Mouse (Mus musculus): ENCODE data around the gene Rbm47.

Rbm47 gene

DNA sequence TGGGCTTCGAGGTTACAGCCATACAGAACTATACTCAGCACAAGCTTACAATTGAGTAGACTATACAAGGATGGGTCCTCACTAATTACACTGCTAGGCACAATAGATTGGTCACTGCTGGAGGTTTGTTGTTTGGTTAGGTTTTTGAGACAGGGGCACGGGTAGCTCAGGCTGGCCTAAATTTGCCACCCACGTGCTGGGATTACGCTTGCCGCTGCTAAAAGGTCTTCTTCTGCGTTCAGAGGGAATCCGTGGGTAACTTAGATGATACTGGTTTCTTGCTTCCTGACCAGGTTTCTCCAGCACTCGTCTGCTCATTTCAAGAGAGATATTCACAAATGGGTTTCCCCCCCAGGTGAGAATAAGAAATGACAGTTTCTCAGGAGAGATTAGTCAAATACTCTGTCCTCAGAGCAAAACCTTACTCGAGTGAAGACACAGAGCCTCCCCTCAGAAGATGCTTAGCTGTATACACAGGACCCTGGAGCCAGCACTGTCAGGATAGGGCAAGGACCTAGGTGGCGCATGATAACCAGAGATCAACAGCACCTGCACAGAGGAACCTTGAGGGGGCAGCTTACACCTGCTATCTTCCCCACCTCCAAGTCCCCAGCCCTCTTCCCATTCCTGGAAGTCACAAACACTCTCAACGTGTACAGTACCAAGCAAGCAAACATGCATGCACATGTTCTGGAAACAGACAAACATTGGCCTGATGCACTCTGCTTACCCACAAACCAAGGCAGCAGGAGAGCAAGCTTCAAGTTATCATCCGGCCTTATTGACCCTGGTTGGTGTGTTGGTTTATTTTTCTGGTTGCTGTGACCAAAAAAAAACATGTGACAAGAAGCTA is 104.6 kb downstream of the Rbm47 start:
- no peak for DNase-seq (ENCODE audit: low read depth, low spot score)

DNA sequence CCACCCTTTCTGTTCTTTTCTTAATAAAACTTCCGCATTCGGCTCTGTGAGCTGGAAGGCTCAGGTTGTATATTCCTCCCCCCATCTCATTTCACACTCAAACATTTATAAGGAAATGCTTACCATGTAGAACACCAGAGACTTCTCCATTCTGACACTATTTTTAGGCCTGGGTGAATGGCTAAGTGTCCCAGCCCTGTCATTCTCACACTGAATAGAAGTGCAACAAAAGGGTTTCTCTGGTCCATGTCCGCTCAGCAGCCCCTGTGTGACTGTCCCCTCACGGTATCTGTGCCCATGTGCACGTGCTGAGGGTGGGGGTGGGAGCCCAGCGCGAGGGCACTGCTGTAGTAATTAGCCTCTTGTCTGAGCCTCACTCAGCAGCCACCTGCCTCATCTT is 105.7 kb downstream of the Rbm47 start:
- no peak for DNase-seq (ENCODE audit: low read depth, low spot score)

DNA sequence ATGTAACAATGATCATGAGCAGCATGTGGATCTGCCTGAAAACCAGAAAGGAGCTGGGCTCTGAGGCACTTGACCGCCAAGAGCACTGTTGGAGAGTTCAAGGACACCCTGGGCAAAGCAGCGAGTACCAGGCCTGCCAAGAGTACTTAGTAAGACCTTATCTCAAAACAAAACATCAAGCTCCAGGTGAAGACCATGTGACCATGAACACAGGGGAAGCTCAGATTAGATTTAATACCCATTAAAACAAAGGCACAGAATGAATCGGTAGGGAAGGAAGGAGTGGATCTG is 110.0 kb downstream of the Rbm47 start:
- no peak for DNase-seq (ENCODE audit: low read depth, low spot score)

DNA sequence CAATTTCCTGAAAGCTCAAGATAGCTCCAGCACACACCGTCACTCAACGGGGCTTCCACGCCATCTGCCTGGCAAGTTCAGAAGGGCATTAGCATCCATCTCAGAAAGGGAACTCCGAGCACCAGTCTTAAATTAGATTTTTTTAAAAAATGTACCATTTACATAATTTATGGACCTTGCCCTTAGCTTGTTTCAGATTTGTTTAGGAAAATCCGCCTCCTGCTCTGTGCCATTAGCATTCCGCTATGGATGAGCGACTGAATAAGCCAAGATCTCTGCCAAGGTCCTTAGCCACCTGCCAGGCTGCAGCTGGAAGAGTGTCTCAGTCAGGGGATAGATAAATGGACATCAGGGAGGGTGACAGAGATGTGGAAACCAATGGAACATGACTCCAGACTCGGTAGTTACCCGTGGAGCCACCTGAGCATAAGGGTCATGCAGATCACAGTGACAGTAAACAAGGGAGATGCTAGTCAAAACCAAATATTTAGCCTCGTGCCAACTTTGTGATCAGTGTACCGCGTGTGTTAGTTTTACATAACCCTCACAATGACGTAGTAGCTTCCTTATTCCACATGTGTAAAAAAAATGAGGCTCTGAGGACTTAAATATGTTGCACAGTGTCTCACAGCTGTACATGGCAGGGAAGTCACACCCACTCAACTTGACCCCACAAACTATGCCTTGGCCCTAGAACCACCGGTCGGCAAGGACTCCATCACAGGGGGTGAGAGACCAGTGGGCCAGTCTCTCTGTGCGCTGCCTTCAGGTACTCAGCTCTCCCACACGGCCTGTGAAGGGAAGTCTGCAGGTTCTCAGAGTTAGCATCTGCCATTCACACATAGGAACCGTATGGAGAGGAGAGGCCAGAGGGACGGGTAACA is 110.6 kb downstream of the Rbm47 start:
- no peak for DNase-seq (ENCODE audit: low read depth, low spot score)

DNA sequence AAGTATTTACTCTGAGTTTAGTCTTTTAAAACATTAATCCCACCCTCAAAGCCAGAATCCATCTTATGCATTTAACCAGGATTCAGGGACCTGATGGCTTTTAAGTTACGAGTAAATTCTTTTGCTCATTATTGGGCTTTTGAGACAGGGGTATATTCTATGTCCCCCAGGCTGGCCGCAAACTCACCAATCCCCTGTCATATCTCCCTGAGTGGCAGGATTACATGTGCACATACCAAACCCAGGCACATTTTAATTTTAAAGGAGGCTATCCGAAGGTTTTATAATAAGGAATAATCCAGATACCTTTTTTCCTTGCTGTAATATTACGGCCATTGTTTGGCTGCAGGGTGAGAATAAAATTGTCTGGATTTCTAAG is 111.3 kb downstream of the Rbm47 start:
- DNase-seq (ENCODE audit: low read depth, low spot score) = no peak

DNA sequence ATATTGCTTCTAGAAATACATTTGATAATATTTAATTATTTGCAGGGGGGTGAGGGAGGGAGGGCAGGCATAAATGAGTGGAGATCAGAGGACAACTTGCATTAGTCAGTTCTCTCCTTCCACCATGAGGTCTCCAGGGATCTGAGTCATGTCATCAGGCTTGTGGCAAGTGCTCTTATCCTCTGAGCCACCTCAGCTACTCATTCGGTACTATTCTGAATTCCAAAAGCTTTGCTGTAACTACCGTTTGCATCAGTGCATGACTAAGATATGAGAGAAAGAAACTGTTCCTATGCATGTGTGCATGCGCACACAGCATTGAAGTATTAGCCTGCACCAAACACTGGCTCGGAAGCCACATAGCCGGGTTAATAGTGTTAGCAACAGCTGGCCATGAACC is 114.1 kb downstream of the Rbm47 start:
- no peak for DNase-seq (ENCODE audit: low read depth, low spot score)

DNA sequence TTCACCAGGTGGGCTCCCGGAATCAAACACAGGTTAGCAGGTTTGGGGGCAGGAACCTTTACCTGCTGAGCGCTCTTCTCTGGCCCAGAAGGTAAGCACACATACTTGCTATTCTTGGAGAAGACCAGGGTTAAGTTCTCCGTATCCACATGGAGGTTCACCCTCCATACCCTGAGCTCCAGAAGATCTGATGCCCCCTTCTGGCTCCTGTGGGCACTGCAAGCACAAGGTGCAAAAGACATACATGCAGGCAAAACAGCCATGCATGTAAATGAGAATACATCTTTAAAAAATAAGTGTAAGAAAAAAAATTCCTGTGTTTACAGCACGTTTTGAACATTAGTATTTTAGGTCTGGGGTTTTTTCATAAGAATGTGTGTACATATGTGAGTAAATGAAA is 116.2 kb downstream of the Rbm47 start:
- no peak for DNase-seq (ENCODE audit: low read depth, low spot score)

DNA sequence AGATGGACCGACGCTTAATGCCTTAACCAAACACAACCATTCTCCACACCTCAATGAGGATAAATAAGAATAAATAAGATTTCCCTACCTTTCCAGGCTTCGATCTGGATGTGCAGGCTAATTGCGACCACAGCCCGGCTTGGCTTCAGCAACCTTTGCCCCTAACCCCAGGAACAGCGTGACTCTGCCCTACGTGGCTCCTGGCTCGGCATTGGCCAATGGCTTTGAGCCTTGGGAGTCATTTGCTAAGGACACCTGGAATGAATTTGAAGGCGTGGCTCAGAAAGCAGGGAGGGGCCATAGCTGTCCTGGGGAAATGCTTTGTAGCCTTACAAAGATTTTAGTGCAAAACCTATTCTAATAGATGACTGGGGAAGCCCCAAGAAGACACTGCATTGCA is 118.5 kb downstream of the Rbm47 start:
- DNase-seq (ENCODE audit: low read depth, low spot score) = no peak

DNA sequence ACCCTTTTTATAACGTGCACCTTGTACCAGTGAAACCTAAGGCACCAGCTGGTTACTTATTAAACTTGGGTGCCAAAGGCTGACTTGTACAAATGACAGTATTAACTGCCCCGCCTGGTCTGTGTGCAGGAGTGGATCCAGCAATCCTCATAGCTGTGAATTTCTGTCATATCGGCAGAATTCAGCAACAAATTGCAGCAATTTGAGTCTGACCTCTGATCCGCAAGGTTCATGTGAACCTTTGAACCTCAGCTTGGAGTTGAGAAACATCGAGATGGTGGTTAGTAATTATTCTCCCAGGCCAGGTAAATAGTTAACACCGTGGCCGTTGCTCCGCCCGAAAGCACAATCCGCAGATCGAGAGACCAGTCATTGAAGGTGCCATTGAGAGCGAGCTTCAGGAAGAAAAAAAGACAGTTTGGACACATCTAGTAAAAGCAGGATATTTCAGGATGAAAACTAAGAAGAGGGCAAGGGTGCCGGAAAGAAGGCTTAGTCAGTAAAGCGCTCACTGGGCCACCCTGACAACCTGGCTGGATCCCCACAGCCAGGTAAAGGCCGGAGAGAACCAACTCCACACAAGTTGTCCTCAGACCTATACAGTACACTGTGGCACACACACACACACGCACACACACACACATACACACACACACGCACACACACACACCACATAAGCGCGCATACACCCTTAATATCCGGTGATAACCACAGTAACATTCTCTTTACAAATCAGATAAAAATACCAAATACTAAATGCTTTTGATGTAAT is 120.0 kb downstream of the Rbm47 start:
- DNase-seq (ENCODE audit: low read depth, low spot score) = no peak

DNA sequence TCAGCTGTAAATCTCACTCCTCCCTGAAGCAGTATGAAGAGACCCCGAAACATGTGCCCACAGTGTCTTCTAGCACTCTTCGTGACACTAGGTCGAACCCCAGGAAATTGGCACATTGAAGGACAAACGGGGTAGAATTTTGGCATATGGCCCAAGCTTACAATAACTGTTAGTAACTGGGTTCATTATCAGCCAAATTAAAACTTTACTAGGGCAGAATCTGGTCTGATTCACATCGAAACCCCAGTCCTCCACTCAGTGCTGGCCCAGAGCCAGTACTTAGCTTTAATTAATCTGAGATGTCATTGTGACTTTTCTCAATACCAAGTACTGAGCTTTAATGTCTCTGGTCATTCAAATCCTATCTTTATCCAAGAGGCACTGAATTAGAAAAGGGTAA is 122.1 kb downstream of the Rbm47 start:
- DNase-seq (ENCODE audit: low read depth, low spot score) = no peak

DNA sequence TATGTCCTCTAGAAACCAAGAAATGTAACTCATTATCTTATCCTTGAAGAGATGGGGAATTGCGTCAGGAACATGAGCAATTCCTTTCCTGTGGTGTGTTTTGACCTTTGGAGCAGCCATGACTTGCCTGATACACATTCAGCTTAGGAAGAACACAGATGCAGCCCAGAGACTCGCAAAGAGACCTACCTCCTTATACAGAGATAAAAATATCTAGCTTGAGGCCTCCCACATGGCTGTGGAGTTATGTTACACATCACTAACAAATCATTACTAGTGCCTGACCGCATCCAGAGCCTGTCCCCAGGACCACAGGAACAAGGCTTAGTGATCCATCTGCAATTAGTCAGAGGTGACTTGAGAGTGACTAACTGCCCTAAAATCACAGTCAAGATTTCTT is 126.6 kb downstream of the Rbm47 start:
- DNase-seq (ENCODE audit: low read depth, low spot score) = no peak

DNA sequence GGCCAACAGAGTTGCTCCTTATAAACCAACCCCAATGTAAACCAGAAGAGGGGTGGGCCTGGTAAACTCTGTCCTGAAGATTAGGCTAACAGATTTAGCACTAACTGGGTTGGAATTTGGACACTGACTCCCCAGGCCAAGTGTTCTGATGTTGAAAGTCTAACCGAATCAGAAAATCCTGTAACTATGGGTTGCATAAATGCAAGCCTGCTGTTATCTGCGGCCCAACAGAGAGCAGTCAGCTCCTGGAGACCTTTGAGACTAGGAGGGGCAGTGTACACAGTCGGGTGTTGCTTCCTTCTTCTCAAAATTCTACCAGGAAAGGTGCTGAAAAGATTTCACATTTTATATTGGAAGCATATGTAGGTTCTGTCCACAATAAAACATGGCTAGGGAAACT is 129.0 kb downstream of the Rbm47 start:
- DNase-seq (ENCODE audit: low read depth, low spot score) = no peak

DNA sequence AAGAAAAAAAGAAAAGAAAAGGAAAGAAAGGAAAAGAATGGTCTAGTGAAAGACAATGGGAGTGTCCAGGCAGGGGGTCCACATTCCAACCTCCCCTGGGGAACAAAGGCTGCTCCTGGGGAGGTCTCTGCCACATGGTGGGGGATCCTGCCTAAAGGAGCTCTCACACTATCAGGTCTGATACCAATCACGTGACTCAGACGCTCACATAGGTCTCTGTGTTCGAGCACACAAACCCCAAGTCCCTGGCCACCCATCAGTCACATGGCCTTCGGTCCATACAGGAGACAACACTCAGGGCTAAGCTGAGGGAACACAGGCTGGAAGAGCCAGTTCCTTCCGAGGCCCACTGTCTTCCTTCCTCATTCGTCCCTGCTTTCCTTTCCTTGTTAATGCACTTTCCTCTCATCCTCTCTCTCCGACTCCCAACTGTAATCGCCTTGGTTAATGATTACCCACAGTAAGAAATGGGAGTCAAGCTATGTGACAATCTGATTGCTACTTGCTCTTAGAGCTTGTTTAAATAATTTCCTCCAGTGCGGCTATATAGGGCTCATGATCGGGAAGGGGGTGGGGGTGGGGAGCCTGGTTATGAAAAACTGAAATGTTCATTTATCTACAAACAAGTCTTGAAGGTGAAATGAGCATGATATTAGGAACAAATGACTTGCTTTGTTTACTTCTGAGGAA is 130.1 kb downstream of the Rbm47 start:
- no peak for DNase-seq (ENCODE audit: low read depth, low spot score)

DNA sequence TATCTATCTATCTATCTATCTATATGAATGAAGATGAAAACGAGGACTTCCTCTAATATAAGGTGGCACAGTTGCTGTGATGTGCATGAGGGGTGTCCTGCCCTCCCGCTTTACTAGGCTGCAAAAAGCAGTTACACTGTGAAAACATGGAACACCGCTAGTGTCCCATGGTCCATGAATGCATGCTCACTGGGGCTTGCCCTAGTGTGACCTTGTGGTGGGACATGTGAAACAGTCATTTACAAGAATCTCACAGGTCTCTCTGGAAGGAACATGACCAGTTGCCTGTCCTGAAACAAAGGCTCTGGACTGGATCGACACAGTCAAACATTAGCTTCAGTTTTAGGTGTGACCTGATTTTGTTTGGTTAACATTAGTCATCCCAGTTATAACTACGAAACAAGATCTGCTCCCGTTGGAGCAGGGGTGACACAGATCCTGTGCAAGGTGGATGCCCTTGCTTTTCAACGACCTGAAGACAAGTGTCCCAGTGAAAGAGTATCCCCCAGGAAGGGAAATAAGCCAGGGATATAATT is 132.1 kb downstream of the Rbm47 start:
- no peak for DNase-seq (ENCODE audit: low read depth, low spot score)

DNA sequence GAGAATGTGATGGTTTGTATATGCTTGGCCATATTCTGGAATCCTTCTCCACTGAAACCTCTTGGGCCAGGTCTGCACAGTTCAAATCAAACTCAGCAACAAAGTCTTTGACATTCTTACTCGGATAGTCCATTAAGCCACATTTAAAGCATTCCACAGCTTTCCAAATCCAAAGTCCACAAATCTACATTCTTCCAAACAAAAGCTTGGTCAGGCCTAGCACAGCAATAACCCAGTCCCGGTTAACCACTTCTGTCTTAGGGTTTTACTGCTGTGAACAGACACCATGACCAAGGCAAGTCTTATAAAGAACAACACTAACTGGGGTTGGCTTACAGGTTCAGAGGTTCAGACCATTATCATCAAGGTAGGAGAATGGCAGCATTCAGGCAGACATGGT is 133.1 kb downstream of the Rbm47 start:
- no peak for DNase-seq (ENCODE audit: low read depth, low spot score)

DNA sequence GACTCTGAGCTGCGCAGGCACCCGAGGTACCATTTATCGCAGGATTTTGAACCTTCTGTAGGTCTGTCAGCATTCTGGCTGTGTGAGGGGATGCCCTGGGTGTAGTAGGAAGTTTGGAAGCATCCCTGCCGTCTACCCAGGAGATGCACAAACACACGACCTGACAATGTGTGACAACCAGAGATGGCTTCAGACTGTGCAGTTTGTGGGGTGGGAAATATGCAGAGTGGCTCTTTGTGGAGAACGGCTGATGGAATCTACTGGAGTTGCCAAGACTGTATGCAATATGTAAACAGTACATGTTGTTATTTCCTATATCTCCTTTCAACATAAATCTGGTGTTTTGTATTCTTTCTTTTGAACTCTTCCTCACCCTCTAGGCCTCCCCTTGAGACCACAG is 135.9 kb downstream of the Rbm47 start:
- DNase-seq (ENCODE audit: low read depth, low spot score) = no peak

DNA sequence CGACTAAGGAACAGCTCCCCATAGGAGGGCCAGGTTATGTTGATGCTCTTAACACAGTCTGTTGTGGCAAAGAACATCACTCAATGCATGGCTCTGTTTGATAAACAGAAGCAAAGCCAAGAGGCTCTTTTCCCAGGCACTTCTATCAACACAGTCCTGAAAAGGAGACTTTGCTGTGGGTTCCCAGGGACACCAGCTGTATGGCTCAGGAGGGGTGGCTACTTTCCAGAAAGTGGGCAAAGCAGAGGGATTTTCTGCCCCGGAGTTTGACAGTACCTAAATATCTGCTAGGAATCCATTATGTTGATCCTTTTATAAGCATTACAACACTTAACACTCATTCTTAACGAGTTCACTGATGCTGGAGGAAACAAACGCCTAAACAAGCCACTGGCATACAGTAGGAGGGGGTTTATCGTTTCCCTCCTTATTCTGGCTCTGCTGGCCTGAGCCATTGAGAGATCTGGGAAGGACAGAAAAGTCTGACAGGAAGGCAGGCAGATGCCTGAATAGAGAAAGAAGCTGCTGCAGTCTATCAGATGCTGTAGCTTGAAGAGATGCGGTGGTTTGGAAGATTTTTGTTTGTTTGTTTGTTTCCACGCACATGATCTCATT is 136.4 kb downstream of the Rbm47 start:
- DNase-seq (ENCODE audit: low read depth, low spot score) = no peak

DNA sequence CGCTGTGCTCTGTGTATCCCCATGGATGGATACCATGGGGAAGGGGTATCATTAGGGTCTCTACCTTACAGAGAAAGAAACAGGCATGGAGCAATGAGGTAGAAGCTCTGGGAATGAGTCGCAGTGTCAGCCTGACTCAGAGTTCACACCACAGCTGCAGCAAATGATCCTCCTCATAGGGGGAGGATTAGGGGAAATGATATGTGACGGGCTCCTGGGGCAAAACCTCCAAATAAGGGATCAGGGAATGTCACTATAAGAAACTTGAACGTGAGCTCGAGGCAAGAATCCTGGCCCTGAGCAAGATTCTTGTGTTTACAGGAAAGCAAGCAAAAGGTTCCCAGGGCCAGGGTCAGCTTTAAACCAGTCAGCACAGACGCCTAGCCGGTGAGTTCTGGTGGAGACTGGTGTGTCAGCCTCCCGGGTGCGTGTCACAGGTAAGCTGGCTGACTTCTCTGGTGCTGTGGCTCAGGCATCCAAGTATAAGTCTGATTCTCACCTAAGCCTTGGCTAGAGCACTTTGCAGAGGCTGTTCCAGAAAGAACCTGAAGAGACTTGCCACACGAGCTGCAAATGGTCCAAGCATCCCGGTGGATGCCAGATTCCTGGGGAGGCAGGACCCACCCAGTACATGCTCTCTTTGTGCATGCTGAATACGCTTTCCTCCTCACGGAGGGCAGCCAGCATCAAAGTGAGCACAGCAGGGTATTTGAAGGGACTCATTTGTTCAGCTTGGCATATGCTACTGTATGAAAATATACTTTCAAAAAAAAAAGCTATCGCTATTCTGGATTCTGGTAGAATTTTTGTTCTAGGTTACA is 138.3 kb downstream of the Rbm47 start:
- DNase-seq (ENCODE audit: low read depth, low spot score) = no peak

DNA sequence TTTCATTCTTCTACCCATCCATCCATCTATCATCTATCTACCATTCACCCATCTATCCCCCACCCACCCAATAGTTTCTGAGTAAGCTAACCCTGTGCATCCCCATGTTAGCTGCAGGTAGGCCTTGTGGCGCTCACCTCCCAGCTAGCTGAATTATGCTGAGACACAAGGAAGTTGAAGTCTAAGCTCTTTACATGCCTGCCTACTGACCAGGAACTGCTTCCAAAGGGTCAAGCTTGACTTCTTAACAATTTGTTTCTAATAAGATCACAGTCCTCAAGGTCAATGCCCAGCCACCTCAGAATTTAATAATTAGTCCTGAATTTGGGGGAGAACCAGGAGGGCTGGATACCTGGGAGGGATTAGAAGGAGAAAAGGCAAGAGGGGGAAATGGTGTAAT is 140.1 kb downstream of the Rbm47 start:
- DNase-seq (ENCODE audit: low read depth, low spot score) = no peak

DNA sequence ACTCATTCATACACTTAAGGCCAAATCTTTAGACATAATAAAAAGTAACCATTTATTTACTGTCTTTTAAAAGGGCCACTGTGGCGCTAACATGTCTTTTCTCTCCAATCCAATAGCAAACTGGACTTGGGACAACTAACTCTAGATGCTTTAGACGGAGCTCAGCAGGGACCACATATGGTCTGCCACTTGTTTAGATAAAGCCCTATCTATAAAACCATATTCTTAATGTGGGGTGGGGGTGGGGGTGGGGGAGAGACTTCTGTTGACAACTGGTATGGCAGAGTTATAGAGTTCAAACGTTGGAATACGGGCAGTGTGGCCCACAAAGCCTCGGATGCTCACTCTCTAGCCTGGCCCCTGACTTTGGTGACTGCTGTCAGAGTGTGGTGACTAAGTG is 141.2 kb downstream of the Rbm47 start:
- no peak for DNase-seq (ENCODE audit: low read depth, low spot score)
